Mouse (Mus musculus) heart, postnatal 0 days (tissue): ENCODE results near the gene Ppp1r14a.

Source experiments
- CTCF ChIP-seq: IDR thresholded peaks from 2 replicates; pipeline ENCODE4 v1.5.1; 2016; ENCODE audit warnings: antibody characterized with exemption, control low read depth, low read depth
- EP300 ChIP-seq: IDR thresholded peaks from 2 replicates; pipeline ENCODE4 v1.6.1; 2016; ENCODE audit warnings: antibody characterized with exemption, low read depth

- TF ChIP-seq CTCF, result no peak
- no peak for TF ChIP-seq EP300
These were observed 18.4 kb downstream of the Ppp1r14a start for GRCm38 (mm10) chr7:29307350-29308104.
